Mouse (Mus musculus) yolk sac, embryonic 10.5 days (tissue): ENCODE measurements at regions not wholly inside any gene's neighbourhood (a gene's known extent, or its start where the extent isn't known, plus 50 kb on each side); places are given as distances from the start of the nearest gene placed in this dataset.

Experiments used
- DNase-seq: peaks from one replicate; pipeline ENCODE4 v3.0.0-alpha.2; 2017; ENCODE audit warnings: low spot score

GRCm38 (mm10) chr4:64599222-64599621 lies 524.8 kb upstream of the Pappa start:
- DNase-seq: no peak

DNA sequence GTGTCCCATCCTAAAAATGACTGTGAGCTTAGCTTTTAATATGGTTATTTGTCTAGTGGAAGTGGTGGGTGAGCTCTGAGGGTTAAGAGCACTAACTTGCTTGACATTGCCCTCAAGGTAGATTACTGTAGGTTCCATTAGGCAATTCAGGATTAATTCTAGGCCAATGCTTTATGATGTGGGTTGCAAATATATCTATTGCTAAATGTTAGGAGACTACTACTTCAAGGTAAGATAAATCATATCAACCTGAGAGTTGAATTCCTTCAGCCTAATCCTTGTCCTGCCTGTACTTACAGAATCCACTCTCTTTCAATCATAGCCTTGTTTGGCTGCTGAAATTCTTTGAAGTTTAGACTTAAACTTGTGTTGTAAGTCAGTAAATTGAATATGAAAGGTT lies 501.2 kb upstream of the Pappa start:
- no peak for DNase-seq

GRCm38 (mm10) chr4:64632189-64632588 lies 491.8 kb upstream of the Pappa start:
- no peak for DNase-seq

- DNase-seq: no peak
Measured at GRCm38 (mm10) chr4:64635256-64635962, 488.6 kb upstream of the Pappa start.

- DNase-seq: no peak
Measured at GRCm38 (mm10) chr4:64640056-64640455, 483.9 kb upstream of the Pappa start.

- DNase-seq: no peak
Measured at GRCm38 (mm10) chr4:64640976-64641375, 483.0 kb upstream of the Pappa start.

GRCm38 (mm10) chr4:64645141-64645540 lies 478.8 kb upstream of the Pappa start:
- no peak for DNase-seq

GRCm38 (mm10) chr4:64654157-64654556 lies 469.8 kb upstream of the Pappa start:
- no peak for DNase-seq

DNA sequence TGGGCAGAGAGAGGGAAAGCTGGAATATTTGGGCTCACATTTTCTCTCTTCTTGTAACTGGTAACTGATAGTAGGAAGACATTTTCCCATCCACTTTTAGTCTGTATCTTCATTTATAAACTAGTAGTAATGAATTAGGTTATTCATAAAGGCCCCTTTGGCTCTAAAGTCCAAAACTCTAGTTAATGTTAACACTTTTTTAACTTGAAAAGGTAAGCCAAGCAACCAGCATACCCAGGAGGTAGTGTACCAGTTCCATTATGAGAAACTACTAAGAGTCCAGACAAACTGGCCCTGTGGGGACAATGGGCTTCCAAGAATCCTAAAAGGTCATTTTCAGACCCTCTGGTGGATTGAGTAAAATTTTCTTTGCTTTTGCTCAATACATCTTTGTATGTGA lies 468.4 kb upstream of the Pappa start:
- DNase-seq: no peak

DNA sequence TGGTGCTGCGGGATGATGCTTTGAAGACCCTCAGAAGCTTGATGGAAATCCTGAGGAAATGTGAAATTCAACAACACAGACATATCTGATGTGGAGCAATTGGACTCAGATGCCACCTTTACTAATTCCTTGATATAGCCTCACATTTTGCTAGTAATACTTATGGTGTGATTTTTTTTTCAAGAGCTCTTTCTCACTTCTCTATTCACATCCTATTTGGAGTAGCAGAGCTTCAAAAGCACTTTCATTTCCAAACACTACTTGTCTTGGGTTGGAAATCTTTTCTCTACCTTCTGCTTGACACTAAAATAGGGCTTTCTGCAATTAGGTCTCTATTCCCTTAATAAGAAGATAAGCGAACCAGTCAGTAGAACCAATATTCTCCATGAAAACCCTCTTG lies 460.3 kb upstream of the Pappa start:
- DNase-seq: no peak

DNA sequence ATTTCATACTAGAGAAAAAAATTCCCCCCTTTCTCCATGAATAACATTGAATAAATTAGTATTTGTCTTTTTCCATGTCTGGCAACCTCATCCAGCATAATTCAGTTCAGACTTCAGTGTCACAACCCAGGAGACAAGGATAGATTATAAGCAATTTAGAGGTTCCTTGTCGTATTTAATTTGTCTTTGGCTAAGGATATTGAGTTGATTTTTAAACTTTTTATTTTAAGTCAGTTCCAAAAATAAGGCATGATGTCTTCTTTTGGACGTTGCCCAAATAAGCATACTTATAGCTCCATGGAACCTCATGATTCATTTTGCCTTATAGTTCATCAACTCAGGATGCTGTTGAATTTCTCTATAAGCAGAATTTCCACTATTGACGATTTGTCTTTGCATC lies 456.0 kb upstream of the Pappa start:
- DNase-seq: no peak

- no peak for DNase-seq
Measured at GRCm38 (mm10) chr4:64669722-64670121, 454.3 kb upstream of the Pappa start.

DNA sequence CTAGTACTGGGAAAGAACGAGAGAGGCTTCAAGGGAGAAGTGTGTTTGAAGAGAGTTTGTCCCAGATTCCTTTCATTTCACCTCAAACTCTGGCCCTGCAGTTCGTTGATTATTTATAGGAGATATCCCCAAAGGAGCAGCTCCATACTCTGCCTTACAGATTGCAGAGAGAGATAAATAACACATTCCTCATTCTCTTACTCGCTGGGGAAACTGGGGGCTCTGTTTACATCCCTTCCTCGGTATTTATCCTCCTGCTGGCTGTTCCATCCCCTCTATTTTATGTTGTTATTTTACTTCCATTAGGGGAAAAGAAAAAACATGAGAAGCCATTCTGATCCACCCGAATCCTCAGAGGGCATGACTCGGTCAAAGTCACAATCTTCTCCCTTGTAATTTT lies 447.5 kb upstream of the Pappa start:
- peak; percentile 4 for DNase-seq

GRCm38 (mm10) chr4:64676881-64677280 lies 447.1 kb upstream of the Pappa start:
- DNase-seq: no peak

- DNase-seq: no peak
Measured at GRCm38 (mm10) chr4:64684654-64685053, 439.3 kb upstream of the Pappa start.

- no peak for DNase-seq
Measured at GRCm38 (mm10) chr4:64696134-64696533, 427.8 kb upstream of the Pappa start.

GRCm38 (mm10) chr4:64723296-64723695 lies 400.7 kb upstream of the Pappa start:
- no peak for DNase-seq

- no peak for DNase-seq
Measured at GRCm38 (mm10) chr4:64724851-64725250, 399.1 kb upstream of the Pappa start.

- no peak for DNase-seq
Measured at GRCm38 (mm10) chr4:64755986-64756385, 368.0 kb upstream of the Pappa start.

- no peak for DNase-seq
Measured at GRCm38 (mm10) chr4:64768610-64769009, 355.4 kb upstream of the Pappa start.

DNA sequence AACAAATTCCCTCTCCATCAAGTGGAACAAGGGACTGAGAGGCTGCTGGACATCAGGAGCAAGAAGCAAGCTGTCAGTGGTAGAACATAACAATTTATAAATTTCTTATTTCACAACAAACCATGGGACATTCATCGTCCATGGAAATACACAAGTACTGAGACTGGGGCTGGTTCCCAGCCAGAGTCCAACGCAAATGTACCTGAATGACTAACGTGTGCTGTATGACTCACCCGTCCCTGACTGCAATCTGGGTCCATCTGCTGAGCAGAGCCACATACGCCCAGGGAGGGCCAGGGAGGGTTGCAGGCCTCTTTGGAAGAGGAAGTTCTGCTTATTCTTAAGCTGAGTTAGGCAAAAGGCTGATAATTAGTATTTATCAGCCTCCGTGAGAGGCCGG lies 320.1 kb upstream of the Pappa start:
- no peak for DNase-seq

- no peak for DNase-seq
Measured at GRCm38 (mm10) chr4:64804996-64805395, 319.0 kb upstream of the Pappa start.

GRCm38 (mm10) chr4:64807148-64807547 lies 316.8 kb upstream of the Pappa start:
- DNase-seq: no peak

- no peak for DNase-seq
Measured at GRCm38 (mm10) chr4:64811974-64812373, 312.0 kb upstream of the Pappa start.
